Mouse (Mus musculus) heart, adult 2 months (tissue): ENCODE measurements at regions not wholly inside any gene's neighbourhood (a gene's known extent, or its start where the extent isn't known, plus 50 kb on each side); places are given as distances from the start of the nearest gene placed in this dataset.

Experiments used
- CTCF ChIP-seq: fragments of 200-600 bp; IDR thresholded peaks from 2 replicates; pipeline ENCODE4 v1.8.1; 2022; ENCODE audit warnings: antibody characterized with exemption, mild to moderate bottlenecking, moderate library complexity
- EP300 ChIP-seq: fragments of 200-500 bp; IDR thresholded peaks from 2 replicates; pipeline ENCODE4 v1.6.1; 2011; ENCODE audit warnings: low read depth, low read length, control low read depth; ENCODE audit not compliant: insufficient read depth
- POLR2A ChIP-seq: fragments of 200-500 bp; IDR thresholded peaks from 2 replicates; pipeline ENCODE4 v1.6.1; 2011; ENCODE audit warnings: mild to moderate bottlenecking, low read depth, low read length, control low read depth; ENCODE audit not compliant: insufficient read depth

DNA sequence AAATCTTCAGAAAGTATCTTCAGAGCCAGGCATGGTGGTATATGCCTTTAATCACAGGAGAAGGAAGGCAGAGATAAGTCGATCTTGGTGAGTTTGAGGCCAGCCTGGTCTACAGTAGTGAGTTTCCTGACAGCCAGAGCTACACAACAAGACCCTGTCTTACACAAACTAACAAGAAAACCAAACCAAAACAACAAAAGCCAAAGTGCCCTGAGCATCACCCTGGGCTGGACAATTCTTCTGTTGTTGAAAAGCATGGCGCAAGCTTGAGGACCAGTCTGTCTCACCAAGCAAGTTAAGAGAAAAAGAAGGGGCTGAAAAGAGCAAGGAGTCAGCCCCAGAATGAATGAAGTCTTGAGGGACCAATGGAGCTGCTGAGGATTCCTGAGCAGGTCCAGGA, 473.4 kb downstream of the Ttll7 start:
- TF ChIP-seq CTCF = no peak
- no peak for TF ChIP-seq POLR2A
- TF ChIP-seq EP300 = no peak
